Mouse (Mus musculus) inflammation-experienced regulatory T-cells, adult 16 weeks (primary cell): ENCODE measurements around the gene Cmtm3. TPM values are rescaled to one million over a fixed set of nuclear protein-coding genes. Genes with fewer than 3 reads are reported as not detected.

Experiments
- polyA plus RNA-seq: library from polyadenylated mRNA; unstranded; fragments of 100-300 nt; shearing (Covaris generic); gene quantifications from one replicate; pipeline ENCODE4 v1.2.1, GENCODE M21; 2017

The Cmtm3 gene
- polyA plus RNA-seq = 35.3 TPM

GRCm38 (mm10) chr8:104339229-104339982 is at the start of gene Cmtm3:
Gene Cmtm3, plus strand, starts transcription at chr8:104339410.

GRCm38 (mm10) chr8:104293081-104293480 is 46.1 kb upstream of the Cmtm3 start, which contains the start of gene Cmtm2a:
Gene Cmtm2a, minus strand, starts transcription at chr8:104293181.

GRCm38 (mm10) chr8:104309441-104310155 is 29.6 kb upstream of the Cmtm3 start, which contains the start of the genes Gm45711 and Cmtm1:
Gene Gm45711, minus strand, starts transcription at chr8:104310081.
Gene Cmtm1, minus strand, starts transcription at chr8:104310145.

GRCm38 (mm10) chr8:104321267-104321666 is 17.9 kb upstream of the Cmtm3 start, which contains the start of gene Gm11020:
Gene Gm11020, plus strand, starts transcription at chr8:104321567.

GRCm38 (mm10) chr8:104321930-104322329 is 17.3 kb upstream of the Cmtm3 start, which contains the start of gene Cmtm2b:
Gene Cmtm2b, plus strand, starts transcription at chr8:104322230.

GRCm38 (mm10) chr8:104395703-104396357 is 56.6 kb downstream of the Cmtm3 start, which contains the start of gene Cmtm4:
Gene Cmtm4, minus strand, starts transcription at chr8:104395807.

Other genes starting within 250 kb of the Cmtm3 start
- not detected for gene Cdh5, start 237.8 kb upstream of the Cmtm3 start, polyA plus RNA-seq
- not detected for gene Bean1, start 169.0 kb upstream of the Cmtm3 start, polyA plus RNA-seq
- 107 TPM for gene Tk2, start 90.9 kb upstream of the Cmtm3 start, polyA plus RNA-seq
- 130 TPM for gene Cklf, start 88.5 kb upstream of the Cmtm3 start, polyA plus RNA-seq
- gene Cmtm2a, start 46.2 kb upstream of the Cmtm3 start, polyA plus RNA-seq = not detected
- not detected for gene Gm45711, start 29.3 kb upstream of the Cmtm3 start, polyA plus RNA-seq
- not detected for gene Cmtm1, start 29.3 kb upstream of the Cmtm3 start, polyA plus RNA-seq
- not detected for gene Gm11020, start 17.8 kb upstream of the Cmtm3 start, polyA plus RNA-seq
- not detected for gene Cmtm2b, start 17.2 kb upstream of the Cmtm3 start, polyA plus RNA-seq
- 0.20 TPM for gene Cmtm4, start 56.4 kb downstream of the Cmtm3 start, polyA plus RNA-seq
- gene Dync1li2, start 103.6 kb downstream of the Cmtm3 start, polyA plus RNA-seq = 50.1 TPM
- gene Terb1, start 170.5 kb downstream of the Cmtm3 start, polyA plus RNA-seq = 0.13 TPM
- 112 TPM for gene Nae1, start 195.2 kb downstream of the Cmtm3 start, polyA plus RNA-seq
- 4.7 TPM for gene Car7, start 195.3 kb downstream of the Cmtm3 start, polyA plus RNA-seq